Mouse (Mus musculus) v-Abl transformed pro-B cells (cell line): ENCODE data around the gene Gm20388.

Source experiments
- in situ Hi-C, 2 experiments: fragments of 400-800 bp; cut with MboI; formaldehyde crosslinking; loops; one replicate each; pipeline ENCODE4 v1.15.1; 2025; ENCODE audit not compliant: unreplicated experiment in 2 of 2

The Gm20388 gene

DNA sequence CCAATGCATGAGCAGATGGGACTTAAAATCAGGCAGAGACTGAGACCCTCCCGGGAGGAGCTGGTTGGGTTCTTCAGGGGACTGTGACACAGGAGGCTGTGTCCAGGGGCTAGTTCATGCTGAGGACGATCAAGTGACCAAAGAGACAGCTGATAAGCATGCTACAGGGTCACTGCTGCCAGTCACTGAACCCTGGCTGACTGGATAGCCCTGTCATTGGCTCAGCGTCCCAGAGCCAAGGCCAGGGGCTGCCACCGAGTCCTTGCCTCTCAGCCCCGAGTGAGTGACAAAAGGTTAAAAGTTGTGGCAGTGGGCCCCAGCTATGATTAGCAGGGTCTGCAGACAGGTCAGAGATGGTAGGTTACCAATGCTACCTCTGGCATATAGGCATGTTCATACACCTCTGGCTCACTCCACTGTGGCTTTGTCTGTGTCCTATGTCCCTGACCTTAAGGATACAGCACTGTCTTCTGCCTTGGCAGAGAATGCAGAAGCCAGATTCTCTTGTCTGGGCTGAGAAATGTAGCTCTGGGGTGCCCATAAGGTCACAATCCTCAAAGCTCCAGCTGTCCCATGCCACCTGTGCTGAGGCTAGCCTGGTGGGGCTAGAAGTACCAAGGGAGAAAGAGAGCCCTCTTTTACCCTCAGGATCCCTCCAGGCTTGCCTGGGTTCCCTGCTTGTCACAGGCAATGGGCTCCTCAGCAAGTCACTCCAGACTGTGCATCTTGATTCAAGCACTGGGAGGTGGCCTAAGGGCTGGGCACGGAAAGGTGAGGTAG lies 2733.7 kb downstream of the Gm20388 start:
- in situ Hi-C loops: no loop called here

DNA sequence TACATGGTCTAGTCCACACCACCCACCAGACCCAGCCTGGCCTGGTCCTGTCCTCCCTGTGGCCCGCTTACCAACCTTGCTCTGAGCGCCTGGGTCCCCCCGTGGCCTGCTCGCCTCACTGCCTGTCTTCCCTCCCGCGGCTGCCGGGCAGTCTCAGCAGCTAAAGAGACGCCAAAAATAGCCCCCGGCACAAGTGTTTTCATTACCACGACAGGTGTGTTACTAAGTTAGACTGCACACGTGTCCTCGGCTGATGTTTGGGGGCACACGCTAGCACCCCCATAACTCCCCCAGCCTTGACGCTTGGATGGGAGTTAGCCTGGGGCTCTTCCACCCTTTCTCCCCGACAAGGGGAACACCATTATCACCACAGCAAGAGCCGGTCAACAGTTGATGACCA lies 2735.7 kb downstream of the Gm20388 start:
- in situ Hi-C loops: no loop called here

DNA sequence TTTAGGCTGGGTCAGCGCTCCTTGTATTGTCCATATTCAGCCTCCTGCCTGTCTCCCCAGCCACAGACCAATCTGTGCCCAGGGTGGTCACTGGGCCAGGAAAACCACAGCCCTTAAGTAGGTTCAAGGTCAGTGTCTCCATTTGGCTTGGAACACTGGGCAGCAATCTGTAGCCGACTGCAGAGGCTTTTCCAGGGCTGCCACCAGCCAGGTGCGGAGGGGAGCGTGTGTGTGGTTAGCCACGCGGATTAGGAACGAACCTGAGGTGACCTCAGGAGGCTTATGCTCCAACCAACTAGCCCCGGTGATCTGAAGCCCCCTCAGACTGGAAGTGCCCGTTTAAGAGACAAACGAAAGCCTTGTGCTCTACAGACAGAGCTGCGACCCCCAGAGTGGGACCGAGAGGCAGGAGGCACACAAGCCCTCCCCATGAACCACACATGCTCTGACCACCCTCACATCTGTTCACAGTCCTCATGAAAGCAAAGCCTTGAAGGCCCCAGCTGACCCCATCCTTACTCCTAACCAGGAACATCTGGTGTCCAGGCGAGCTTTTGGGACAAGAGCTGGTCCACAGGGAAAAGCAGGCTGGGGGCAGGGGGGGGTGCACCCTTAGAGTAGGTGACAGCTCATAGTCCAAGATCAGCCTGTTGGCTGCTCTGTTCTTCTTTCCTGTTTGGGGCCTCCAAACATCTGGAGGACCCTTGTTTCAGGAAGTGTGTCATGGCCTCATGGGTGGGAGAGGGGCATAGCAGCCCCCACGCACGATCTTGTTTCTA lies 2737.7 kb downstream of the Gm20388 start:
- in situ Hi-C loops: no loop called here

DNA sequence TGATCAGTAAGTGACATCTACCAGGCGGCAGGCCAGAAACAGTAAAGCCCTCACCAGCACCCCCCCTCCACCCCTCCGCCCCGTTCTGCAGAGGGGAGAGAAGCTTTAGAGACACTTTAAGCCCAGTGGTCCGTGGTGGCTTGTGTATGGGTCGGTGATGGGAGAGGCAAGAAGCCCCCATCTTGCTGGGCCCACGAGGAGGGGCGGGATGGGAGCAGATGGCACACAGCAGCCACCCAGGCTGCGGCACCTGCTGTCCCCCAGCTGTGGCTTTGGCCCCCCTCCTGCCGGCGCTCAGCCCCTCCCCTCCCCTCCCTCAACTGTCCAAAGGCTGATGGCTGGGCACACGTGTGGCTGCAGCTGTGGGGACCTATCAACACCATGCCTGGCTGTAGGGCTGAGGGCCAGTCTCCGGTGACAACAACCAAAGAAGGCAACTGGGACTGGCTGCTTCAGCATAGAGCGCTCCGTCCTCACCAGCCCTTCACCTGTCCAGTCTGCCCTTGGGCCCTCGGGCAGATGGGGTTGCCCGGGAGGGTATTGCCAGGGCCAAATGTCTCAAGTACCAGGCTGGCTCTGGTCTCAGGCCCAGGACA lies 2740.8 kb downstream of the Gm20388 start:
- in situ Hi-C loops: no loop called here

DNA sequence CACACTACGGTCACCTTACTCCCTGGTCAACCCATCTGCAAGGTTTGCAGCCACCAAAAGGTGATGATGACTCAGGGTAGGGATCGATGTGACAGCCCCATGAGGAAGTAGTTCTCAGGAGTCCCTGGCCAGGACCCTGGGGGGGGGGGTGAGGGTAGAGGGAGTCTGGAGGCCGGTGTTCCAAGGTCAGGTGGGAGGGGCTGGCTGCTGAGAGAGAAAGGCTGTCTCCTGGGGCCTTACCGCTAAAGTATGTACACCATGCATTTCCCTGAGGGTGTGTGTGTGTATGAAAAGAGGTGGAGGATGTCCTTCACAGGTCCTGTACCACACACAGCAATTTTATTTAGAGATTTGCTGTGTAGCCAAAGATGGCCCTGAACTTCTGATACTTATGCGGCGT lies 2742.0 kb downstream of the Gm20388 start:
- in situ Hi-C loops: no loop called here

DNA sequence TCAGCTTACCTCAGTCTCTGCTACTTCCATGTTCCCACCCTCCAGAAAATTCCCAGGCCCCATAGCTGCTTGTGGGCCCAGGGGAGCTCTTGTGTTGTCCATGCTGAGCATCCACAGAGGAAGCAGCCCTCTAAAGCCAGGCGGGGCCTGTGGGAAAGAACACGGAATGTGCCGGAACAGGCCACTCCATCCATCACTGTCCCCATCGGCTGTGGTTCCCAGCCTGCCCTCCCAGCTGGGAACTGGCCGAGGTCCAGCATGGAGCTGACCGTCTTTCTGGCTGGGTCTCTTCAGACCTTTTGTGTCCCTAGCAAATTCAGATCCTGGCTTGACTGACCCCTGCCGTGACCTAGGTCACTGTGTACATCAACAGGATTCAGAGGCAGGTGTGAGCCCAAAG lies 2744.1 kb downstream of the Gm20388 start:
- in situ Hi-C loops: loop anchor here in 1 of 2 experiments (5.0 kb wide), 1 partner anchor 32 kb away; the partner anchor contains the start of gene Pabpn1l

DNA sequence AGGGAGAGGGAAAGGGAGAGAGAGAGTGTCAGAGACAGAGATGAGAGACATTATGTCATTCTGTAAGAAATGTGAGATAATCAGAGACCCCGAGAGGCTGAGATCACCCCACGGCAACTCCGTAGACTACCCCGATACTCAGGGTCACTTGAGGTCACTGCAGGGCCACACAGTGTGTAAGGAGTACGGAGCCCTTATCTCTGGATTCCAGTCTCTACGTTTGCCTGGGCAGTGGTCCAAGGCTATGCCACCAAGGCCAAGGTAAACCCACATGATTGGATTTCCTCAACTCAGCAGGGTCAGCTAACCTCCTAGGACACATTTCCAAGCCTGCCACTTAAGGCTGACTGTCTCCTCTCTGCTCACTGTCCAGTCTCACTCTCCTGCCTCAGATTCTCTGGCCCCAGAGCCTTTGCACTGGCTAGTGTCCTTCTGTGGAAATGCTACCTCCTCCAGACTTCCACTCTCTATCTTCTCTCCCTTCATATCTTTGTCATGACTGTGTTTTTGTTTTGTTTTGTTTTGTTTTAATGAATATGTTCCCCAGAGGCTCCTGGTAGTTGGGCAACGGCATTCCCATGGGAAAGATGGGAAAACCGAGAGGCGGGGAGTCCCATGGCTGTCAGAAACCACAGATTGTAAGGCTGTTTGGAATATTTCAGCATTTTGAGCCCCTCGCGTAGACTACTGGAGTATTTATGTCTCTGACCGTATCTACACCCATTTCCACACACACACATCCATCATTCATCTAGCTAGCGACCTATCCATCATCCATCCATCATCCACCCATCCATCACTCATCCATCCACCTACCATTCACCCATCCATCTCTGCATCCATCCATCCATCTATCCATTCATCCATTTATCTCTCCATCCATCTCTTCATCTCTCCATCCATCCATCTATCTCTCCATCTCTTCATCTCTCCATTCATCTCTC lies 2745.7 kb downstream of the Gm20388 start:
- in situ Hi-C loops: loop anchor here in 1 of 2 experiments (5.0 kb wide), 1 partner anchor 34 kb away; the partner anchor contains the start of gene Pabpn1l

DNA sequence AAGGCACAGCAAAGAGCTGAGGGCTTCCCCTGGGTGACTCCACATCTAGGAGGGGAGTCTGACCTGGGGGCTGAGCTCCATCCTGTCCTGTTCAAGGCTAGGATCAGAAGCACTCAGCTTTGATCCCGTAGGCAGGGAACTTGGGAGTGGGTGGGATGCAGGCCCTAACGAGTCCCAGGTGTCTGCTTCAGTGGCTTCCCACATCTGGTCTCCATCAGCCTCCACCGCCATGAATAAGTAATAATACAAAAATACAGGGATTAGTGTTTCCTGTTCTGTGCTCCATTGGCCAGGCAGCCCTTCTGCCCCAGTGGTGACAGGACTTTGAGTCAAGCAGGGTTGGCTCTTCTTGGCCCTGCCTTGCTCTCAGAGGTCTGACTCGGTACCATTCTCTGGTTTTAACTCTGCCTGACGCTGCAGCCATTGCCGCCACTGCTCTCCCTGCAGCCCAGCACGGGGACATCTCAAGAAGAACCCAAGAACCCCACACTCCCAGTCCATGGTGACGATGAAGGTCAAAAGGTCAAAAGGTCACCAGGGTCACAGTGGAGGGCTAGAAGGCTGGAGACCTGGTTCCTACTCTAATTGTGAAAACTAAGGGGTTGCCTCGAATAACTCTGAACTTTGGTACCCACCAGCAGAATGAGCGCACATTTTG lies 2747.6 kb downstream of the Gm20388 start:
- in situ Hi-C loops: loop anchor here in 1 of 2 experiments (5.0 kb wide), 1 partner anchor 36 kb away; the partner anchor contains the start of gene Pabpn1l

DNA sequence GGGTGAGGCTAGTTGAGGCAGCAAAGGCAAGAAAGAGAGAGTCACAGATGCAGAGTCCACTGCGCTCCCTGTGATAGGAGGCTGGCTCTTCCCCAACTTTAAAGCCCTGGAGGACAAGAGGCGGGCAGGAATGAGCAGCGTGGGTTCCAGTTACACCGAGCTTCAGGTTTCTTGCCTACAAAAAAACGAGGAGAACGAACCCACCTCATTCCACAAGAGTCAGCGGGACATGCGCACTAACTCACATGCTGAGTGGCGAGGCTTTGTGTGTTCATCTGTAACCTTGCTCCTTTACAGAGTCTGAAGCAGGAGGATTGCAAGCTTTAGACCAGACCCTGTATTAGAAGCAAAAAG lies 2748.1 kb downstream of the Gm20388 start:
- in situ Hi-C loops: loop anchor here in 1 of 2 experiments (5.0 kb wide), 1 partner anchor 36 kb away; the partner anchor contains the start of gene Pabpn1l

DNA sequence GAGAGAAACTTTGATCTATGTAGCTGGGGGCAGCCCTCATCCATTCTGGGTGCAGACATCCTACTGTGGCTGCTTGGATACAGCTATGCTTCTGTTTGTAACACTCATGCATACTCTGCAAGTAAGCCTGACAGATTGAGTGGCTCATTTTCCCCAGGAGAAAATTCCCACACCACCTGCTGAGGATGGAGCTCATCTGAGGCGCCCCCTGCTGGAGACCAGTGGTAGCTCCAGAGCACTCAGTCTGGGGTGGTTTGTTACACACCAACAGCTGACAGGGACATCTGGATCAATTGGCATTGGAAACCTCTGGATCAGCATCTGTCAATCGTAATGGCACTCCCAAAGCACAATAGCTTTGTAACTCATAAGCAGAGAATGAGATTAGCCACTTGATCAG lies 2749.4 kb downstream of the Gm20388 start:
- in situ Hi-C loops: no loop called here

DNA sequence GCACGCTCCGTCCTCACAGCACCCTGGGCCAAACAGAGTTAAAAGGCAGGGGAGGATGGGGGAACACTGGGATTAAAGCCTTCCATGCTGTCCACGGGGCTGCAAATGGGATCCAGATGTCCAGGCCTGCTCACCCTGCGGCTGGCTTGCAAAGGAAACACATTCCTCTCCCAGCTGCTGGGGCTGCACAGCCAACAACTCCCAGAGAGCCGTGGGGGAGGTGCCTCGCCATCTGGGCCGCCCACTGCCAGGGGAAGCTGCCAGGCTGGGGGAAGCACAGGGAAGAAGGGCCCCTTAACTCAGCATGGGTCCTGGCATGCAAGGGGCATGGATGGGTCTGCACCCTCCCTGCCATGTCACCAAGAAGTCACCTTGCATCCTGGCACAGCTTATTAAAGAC lies 2750.5 kb downstream of the Gm20388 start:
- in situ Hi-C loops: no loop called here

DNA sequence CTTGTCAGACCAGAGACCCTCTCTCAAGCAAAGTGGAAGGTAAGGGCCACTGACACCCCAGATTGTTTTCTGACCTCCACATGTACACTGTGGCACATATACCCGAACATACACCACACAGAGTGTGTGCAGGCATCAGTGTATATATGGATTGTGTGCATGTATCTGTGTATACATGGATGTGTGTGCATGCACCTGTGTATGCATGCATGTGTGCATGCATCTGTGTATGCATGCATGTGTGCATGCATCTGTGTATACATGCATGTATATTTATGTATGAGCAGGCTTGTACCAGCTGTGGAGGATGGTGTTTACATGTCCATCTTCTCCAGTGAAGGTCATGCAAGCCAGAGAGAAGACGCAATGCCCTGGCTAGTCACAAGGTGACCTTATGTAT lies 2751.3 kb downstream of the Gm20388 start:
- in situ Hi-C loops: no loop called here

DNA sequence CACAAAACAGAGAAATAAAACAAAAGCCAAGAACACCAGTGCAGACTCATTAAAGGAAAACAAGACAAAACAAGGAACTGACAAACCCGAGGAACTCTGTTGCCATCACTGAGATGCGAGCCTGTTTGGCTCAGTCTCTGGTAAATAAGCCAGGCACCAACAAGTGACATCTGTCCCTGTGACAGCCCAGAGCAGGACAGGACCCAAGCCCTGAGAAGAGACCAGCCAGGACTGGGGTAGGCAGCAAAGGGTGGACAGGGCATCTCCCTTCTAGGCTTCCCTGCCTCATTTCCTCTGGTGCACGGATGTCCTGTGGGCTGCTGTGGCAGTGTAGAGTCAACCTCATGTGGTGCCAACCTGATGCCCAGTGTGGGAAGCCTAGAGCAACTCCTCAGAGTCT lies 2752.5 kb downstream of the Gm20388 start:
- in situ Hi-C loops: no loop called here

DNA sequence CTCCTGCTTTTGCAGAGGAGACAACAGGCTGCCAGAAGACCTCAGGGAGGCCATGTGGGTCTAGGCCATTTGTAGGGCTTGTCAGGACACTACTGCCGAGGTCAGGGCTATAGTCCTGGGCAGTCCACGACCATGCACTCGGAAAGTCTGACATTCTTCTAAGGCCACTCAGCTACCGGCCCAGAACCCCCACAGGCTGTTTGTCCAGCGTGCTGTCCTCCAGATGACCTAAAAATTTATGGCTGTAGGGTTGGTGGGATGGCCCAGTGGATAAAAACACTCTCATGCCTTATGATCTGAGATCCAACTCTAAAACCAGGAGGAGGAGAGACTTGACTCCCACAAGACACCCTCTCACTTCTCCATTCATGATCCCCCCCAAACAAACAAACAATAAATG lies 2753.0 kb downstream of the Gm20388 start:
- in situ Hi-C loops: no loop called here

DNA sequence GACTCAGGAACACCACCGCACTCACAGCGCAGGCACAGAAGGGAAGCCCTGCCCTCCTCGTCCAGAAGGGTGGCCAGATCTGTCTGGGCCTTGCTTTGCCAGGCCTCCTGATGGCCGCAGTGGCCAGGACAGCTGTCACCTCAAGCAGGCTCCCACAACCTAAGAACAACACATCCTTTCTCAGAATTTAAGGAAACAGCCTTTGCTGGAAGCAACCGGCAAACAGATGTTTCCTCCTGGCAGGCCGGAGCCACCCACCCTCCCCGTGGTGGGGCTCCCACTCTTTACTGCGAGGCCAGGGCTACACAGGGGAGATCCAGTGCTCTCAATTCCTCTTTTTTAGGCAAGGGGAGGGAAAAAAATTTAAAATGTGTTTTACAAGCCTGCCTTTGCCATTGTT lies 2754.6 kb downstream of the Gm20388 start:
- in situ Hi-C loops: loop anchor here (5.0 kb wide), 1 partner anchor 37 kb away; no protein-coding TSS in a partner anchor

DNA sequence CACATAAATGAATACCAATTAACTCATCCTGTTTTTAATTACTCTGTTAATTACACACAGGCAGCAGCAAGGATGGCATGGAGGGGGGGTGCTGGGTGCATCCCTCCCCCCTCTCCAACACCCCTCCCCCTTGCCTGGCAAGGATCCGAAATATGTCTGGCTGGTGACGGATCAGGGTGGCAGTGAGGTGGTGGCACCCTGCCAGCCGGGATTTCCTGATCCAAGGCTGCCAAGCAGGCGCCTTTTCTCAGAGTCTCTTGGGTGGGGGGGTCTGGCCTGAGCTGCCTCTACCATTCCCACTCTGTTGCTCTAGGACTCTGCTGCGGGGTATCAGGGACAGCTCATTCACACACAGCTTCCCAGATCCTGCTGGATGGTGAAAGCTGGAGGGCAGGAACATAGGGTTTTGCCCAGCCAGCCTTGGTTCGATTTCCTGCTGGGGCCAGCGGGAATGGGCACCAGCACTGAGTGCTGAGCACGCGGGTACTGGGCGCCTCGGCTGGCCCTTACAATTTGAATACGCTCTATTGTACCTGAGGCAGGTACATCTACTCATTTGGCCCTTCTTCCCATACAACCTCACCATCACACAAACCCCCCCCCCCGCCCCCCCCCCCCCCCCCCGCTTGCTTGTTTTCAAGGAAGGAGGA lies 2755.2 kb downstream of the Gm20388 start:
- in situ Hi-C loops: loop anchor here (5.0 kb wide), 1 partner anchor 37 kb away; no protein-coding TSS in a partner anchor

DNA sequence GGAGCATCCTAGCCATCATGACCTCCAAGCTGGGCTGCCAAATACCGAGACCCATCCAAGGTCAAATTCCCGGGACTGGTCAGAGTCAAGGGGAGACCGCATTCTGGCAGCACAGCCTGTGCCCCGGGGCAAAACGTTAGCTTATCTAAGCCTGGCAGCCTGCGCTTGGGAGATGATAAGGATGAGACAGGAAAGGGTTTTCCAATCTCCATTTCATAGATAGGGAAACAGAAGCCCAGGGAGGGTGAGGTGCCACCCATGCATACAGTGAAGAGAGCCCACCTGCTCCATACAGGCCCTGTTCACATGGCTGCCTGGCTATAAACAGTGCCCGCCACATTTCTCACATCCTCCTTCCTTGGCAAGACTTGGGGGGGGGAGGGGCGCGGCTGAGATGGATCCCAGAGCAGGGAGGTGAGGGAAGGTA lies 2755.7 kb downstream of the Gm20388 start:
- in situ Hi-C loops: loop anchor here (5.0 kb wide), 1 partner anchor 36 kb away; no protein-coding TSS in a partner anchor

DNA sequence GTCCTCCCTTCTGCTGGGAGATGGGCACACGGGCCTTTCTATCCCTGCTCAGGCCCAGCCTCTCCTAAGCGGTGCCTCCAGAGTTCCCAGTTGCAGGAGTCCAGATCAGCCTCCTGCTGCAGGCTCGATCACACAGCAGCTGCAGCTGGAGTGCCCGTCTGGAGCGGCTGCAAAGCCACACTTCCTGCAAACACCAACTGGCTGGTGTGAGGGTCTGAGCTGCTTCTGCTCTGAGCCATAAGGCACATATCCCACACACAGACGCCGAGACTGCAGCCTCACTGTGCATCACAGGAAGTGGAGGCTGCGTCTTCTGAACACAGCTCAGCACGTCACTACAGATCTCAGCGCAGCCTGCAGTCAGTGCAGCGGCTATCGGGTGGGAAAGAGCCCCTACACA lies 2756.2 kb downstream of the Gm20388 start:
- in situ Hi-C loops: loop anchor here (5.0 kb wide), 1 partner anchor 35 kb away; no protein-coding TSS in a partner anchor

DNA sequence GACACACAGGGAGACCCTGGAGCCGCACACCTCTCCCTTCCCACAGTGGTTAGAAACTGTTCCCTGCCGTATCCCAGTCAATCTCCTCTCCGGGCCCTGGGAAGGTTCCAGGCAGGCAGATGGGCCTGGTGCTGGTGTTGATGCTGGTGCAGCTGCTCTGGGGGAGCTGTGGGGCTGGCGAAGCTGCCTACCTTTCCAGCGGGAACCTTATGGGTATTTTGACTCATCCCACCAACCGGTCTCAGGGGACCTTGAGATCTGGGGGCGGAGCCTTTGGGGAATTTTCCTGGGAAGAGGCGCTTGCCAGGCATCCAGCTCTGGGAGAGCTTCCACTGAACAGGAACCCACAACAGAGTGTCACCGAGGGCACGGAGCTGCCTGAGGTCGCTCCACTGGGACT lies 2757.2 kb downstream of the Gm20388 start:
- in situ Hi-C loops: loop anchor here (5.0 kb wide), 1 partner anchor 34 kb away; no protein-coding TSS in a partner anchor
